8 mouse cellular contexts compared by ENCODE assay signal in genomic region chr2:118702883-118703761, GRCm38 (mm10). TPM values are rescaled to one million over a fixed set of nuclear protein-coding genes. Genes with fewer than 3 reads are reported as not detected.
DNase-seq lines count a peak whose midpoint lies in the region; ATAC-seq and TF ChIP-seq lines count a peak whose summit lies in the region.

No protein-coding gene starts in this region.

- peak; percentile 29 to 56 for DNase-seq in cerebellum, postnatal 25 days
- peak; percentile 54 for DNase-seq in Muller cell, postnatal 12 days (ENCODE audit: inconsistent ontology term)
- peak; percentile 54 for DNase-seq in liver, postnatal 0 days
- no peak for DNase-seq in right cerebral cortex, postnatal 4 days

- H3K4me2 ChIP-seq in forebrain, embryonic 13.5 days: peak overlapping the region; percentile 73
- peak overlapping the region; percentile 82 for H3K4me2 ChIP-seq in liver, postnatal 0 days (ENCODE audit: low read depth, low read length)

- H3K36me3 ChIP-seq in forebrain, embryonic 13.5 days (ENCODE audit: poor library complexity, severe bottlenecking): no peaks in the 10 kb centered on the region
- H3K36me3 ChIP-seq in liver, postnatal 0 days (replicated peaks; ENCODE audit: insufficient read depth, low read length): no peaks in the 10 kb centered on the region

- peak; percentile 41 for TF ChIP-seq CTCF in liver, postnatal 0 days (IDR thresholded peaks at IDR 0.05; ENCODE audit: low read depth)
- no peak for TF ChIP-seq CTCF in olfactory bulb, adult 2 months (IDR thresholded peaks at IDR 0.05; ENCODE audit: insufficient read depth, low read depth, low read length)

- no peak for ATAC-seq in cerebellum, adult (ENCODE audit: insufficient number of reproducible peaks, low FRiP score, low TSS enrichment)
- peak; percentile 23; the same call in 1 of the 2 replicates for ATAC-seq in forebrain, embryonic 13.5 days
- ATAC-seq in inflammation-experienced regulatory T-cells, adult 6 months: peak; percentile 25
- ATAC-seq in liver, postnatal 0 days: peak; percentile 28

- peaks cover 41% of the 10 kb centered on the region for H3K4me1 ChIP-seq in forebrain, embryonic 13.5 days
- H3K4me1 ChIP-seq in liver, postnatal 0 days (ENCODE audit: insufficient read depth): peaks cover 28% of the 10 kb centered on the region
- H3K4me1 ChIP-seq in olfactory bulb, adult 2 months (ENCODE audit: control insufficient read depth, insufficient read depth, low read length): peaks cover 58% of the 10 kb centered on the region

- peak overlapping the region; percentile 45 for H3K4me3 ChIP-seq in forebrain, embryonic 13.5 days
- H3K4me3 ChIP-seq in liver, postnatal 0 days (ENCODE audit: low read depth, low read length): peak overlapping the region; percentile 54
- peak overlapping the region; percentile 59 for H3K4me3 ChIP-seq in olfactory bulb, adult 2 months (ENCODE audit: insufficient read depth, low read depth, low read length)

- H3K9ac ChIP-seq in forebrain, embryonic 13.5 days: peak overlapping the region; percentile 52
- no peak overlapping the region; the same call in 1 of the 2 replicates for H3K9ac ChIP-seq in liver, postnatal 0 days (replicated peaks)

- TF ChIP-seq EP300 in liver, postnatal 0 days (IDR thresholded peaks at IDR 0.05; ENCODE audit: low read depth): no peak

- under 1% methylated on average over 86 of the region's 93 CpGs for WGBS in forebrain, embryonic 13.5 days
- WGBS in liver, postnatal 0 days (ENCODE audit: insufficient replicate concordance): under 1% methylated on average over 82 of the region's 93 CpGs
- WGBS in olfactory bulb, adult 2 months: 1% methylated on average over 93 of the region's 93 CpGs

- no peaks in the 10 kb centered on the region for H3K9me3 ChIP-seq in forebrain, embryonic 13.5 days (replicated peaks)
- H3K9me3 ChIP-seq in liver, postnatal 0 days (ENCODE audit: low read length): no peaks in the 10 kb centered on the region

- H3K27me3 ChIP-seq in forebrain, embryonic 13.5 days: peaks cover 95% of the 10 kb centered on the region
- H3K27me3 ChIP-seq in liver, postnatal 0 days (ENCODE audit: insufficient read depth, low read length): peaks cover 84% of the 10 kb centered on the region

- no peak for TF ChIP-seq POLR2A in olfactory bulb, adult 2 months (IDR thresholded peaks at IDR 0.05; ENCODE audit: insufficient read depth, low read depth, low read length)

- H3K27ac ChIP-seq in forebrain, embryonic 13.5 days: no peak overlapping the region
- no peak overlapping the region for H3K27ac ChIP-seq in liver, postnatal 0 days (ENCODE audit: low read depth)
- peak overlapping the region; percentile 74 for H3K27ac ChIP-seq in olfactory bulb, adult 2 months (ENCODE audit: insufficient read depth, low read depth, low read length)

RNA-seq across cellular contexts. Expression of gene Ankrd63, which starts 0.6 kb away (rescaled TPM):
- polyA plus RNA-seq in forebrain, embryonic 13.5 days (2015; fragmentation: Nextera tagmentation; extraction: Ambion mirVana): 0.06 and 0.17 TPM in 2 replicates
- polyA plus RNA-seq in inflammation-experienced regulatory T-cells, adult 6 months (2017; shearing (Covaris generic)): not detected
- 0.02 TPM in 1 of 2 replicates, not detected in the other for polyA plus RNA-seq in liver, postnatal 0 days (2015; fragmentation: Nextera tagmentation; extraction: Ambion mirVana)
- polyA plus RNA-seq in olfactory bulb, adult 2 months (2012; ENCODE audit: insufficient read depth, insufficient read length, low replicate concordance, missing spikeins): not detected in 2 replicates

RNA-seq across cellular contexts. Expression of gene Plcb2, which starts 25.1 kb away (rescaled TPM):
- polyA plus RNA-seq in forebrain, embryonic 13.5 days (2015; fragmentation: Nextera tagmentation; extraction: Ambion mirVana): 0.17 and 0.43 TPM in 2 replicates
- 10 to 100 TPM in 2 of 3 experiments, 1 to 10 TPM in 1; 8.2 to 18.9 (median 18.4) TPM for polyA plus RNA-seq in inflammation-experienced regulatory T-cells, adult 6 months (2017; shearing (Covaris generic))
- 1.7 and 1.9 TPM in 2 replicates for polyA plus RNA-seq in liver, postnatal 0 days (2015; fragmentation: Nextera tagmentation; extraction: Ambion mirVana)
- polyA plus RNA-seq in olfactory bulb, adult 2 months (2012; ENCODE audit: insufficient read depth, insufficient read length, low replicate concordance, missing spikeins): not detected in 2 replicates

RNA-seq across cellular contexts. Expression of gene Pak6, which starts 40.0 kb away (rescaled TPM):
- polyA plus RNA-seq in forebrain, embryonic 13.5 days (2015; fragmentation: Nextera tagmentation; extraction: Ambion mirVana): 9.0 and 12.6 TPM in 2 replicates
- polyA plus RNA-seq in inflammation-experienced regulatory T-cells, adult 6 months (2017; shearing (Covaris generic)): under 1 TPM in 2 of 3 experiments, not detected in 1; 0.15 to 0.60 TPM
- 0.08 and 0.15 TPM in 2 replicates for polyA plus RNA-seq in liver, postnatal 0 days (2015; fragmentation: Nextera tagmentation; extraction: Ambion mirVana)
- not detected in 2 replicates for polyA plus RNA-seq in olfactory bulb, adult 2 months (2012; ENCODE audit: insufficient read depth, insufficient read length, low replicate concordance, missing spikeins)

RNA-seq across cellular contexts. Expression of gene Inafm2, which starts 42.4 kb away (rescaled TPM):
- polyA plus RNA-seq in forebrain, embryonic 13.5 days (2015; fragmentation: Nextera tagmentation; extraction: Ambion mirVana): 26.3 and 27.0 TPM in 2 replicates
- polyA plus RNA-seq in inflammation-experienced regulatory T-cells, adult 6 months (2017; shearing (Covaris generic)): 10 to 100 TPM; 28.1 to 40.7 (median 28.2) TPM
- polyA plus RNA-seq in liver, postnatal 0 days (2015; fragmentation: Nextera tagmentation; extraction: Ambion mirVana): 14.0 and 14.7 TPM in 2 replicates
- polyA plus RNA-seq in olfactory bulb, adult 2 months (2012; ENCODE audit: insufficient read depth, insufficient read length, low replicate concordance, missing spikeins): not detected in 2 replicates

RNA-seq across cellular contexts. Expression of gene Ccdc9b, which starts 59.3 kb away (rescaled TPM):
- 1.5 and 2.0 TPM in 2 replicates for polyA plus RNA-seq in forebrain, embryonic 13.5 days (2015; fragmentation: Nextera tagmentation; extraction: Ambion mirVana)
- under 1 TPM in 2 of 3 experiments, not detected in 1; 0.16 to 0.30 TPM for polyA plus RNA-seq in inflammation-experienced regulatory T-cells, adult 6 months (2017; shearing (Covaris generic))
- polyA plus RNA-seq in liver, postnatal 0 days (2015; fragmentation: Nextera tagmentation; extraction: Ambion mirVana): 0.36 and 0.52 TPM in 2 replicates
- not detected in 2 replicates for polyA plus RNA-seq in olfactory bulb, adult 2 months (2012; ENCODE audit: insufficient read depth, insufficient read length, low replicate concordance, missing spikeins)
